Mouse (Mus musculus) urinary bladder, postnatal 0 days (tissue): ENCODE data around the gene Ntrk1. TPM values are rescaled to one million over a fixed set of nuclear protein-coding genes. Genes with fewer than 3 reads are reported as not detected.

ENCODE experiments used
- polyA plus RNA-seq: library from polyadenylated mRNA; unstranded; fragments of >200 nt; fragmentation: Nextera tagmentation; extraction: Ambion mirVana; gene quantifications from 2 replicates; pipeline ENCODE4 v1.2.1, GENCODE M21; 2015

Gene Ntrk1
- polyA plus RNA-seq = 3.5 and 3.6 TPM in 2 replicates

GRCm38 (mm10) chr3:87794922-87795325, at the start of gene Ntrk1:
Gene Ntrk1, minus strand, starts transcription at chr3:87795162.

GRCm38 (mm10) chr3:87824206-87824605, 29.2 kb upstream of the Ntrk1 start, which contains the start of gene Pear1:
Gene Pear1, minus strand, starts transcription at chr3:87824306.

GRCm38 (mm10) chr3:87796736-87797334, 1.9 kb upstream of the Ntrk1 start, which contains the start of gene Insrr:
Gene Insrr, plus strand, starts transcription at chr3:87796951.

GRCm38 (mm10) chr3:87748431-87748830, 46.5 kb downstream of the Ntrk1 start, which contains the start of gene Lrrc71:
Gene Lrrc71, minus strand, starts transcription at chr3:87748625.

Other genes starting within 250 kb of the Ntrk1 start
- 7.7 and 8.5 TPM in 2 replicates for gene Arhgef11, start 177.6 kb downstream of the Ntrk1 start, polyA plus RNA-seq
- 0.17 and 0.18 TPM in 2 replicates for gene Lrrc71, start 46.5 kb downstream of the Ntrk1 start, polyA plus RNA-seq
- gene Insrr, start 1.8 kb upstream of the Ntrk1 start, polyA plus RNA-seq = 0.35 and 0.45 TPM in 2 replicates
- 10.0 and 10.4 TPM in 2 replicates for gene Pear1, start 29.1 kb upstream of the Ntrk1 start, polyA plus RNA-seq
- gene Sh2d2a, start 51.6 kb upstream of the Ntrk1 start, polyA plus RNA-seq = 0.15 TPM in 1 of 2 replicates, not detected in the other
- gene Prcc, start 90.4 kb upstream of the Ntrk1 start, polyA plus RNA-seq = 8.1 and 8.3 TPM in 2 replicates
- 140 and 155 TPM in 2 replicates for gene Hdgf, start 111.2 kb upstream of the Ntrk1 start, polyA plus RNA-seq
- 54.5 and 61.2 TPM in 2 replicates for gene Mrpl24, start 124.3 kb upstream of the Ntrk1 start, polyA plus RNA-seq
- gene Isg20l2, start 135.2 kb upstream of the Ntrk1 start, polyA plus RNA-seq = 21.2 and 24.4 TPM in 2 replicates
- 9.8 and 9.9 TPM in 2 replicates for gene Rrnad1, start 135.6 kb upstream of the Ntrk1 start, polyA plus RNA-seq
- gene Crabp2, start 153.5 kb upstream of the Ntrk1 start, polyA plus RNA-seq = 1.9 and 4.4 TPM in 2 replicates
- 6.8 and 7.1 TPM in 2 replicates for gene Nes, start 175.9 kb upstream of the Ntrk1 start, polyA plus RNA-seq
- 0.04 TPM in 1 of 2 replicates, not detected in the other for gene Bcan, start 205.1 kb upstream of the Ntrk1 start, polyA plus RNA-seq
- gene Hapln2, start 232.4 kb upstream of the Ntrk1 start, polyA plus RNA-seq = not detected in 2 replicates
- 15.3 and 17.0 TPM in 2 replicates for gene Gpatch4, start 247.9 kb upstream of the Ntrk1 start, polyA plus RNA-seq